Mouse (Mus musculus): ENCODE measurements around the gene Lrriq1.

DNA sequence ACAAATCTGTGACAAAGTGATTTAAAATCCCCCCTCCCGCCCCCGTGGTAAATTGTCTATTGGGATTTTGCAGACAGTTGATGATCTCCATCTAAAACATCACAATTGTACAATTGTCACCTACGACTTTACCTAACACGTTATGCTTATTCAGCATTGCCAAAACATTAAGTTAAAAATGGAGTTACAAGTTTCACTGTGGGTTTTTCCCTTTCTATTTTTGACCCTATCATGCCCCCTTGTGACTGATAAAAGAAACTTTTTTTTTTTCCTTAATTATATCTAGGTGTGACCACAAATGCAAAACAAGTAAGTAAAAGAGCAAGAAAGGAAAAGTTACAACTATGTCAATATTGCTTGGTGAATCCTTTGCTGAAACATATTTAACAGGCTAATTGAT lies 93.6 kb downstream of the Lrriq1 start:
- TF ChIP-seq POLR2A (IDR thresholded peaks at IDR 0.05; ENCODE audit: insufficient read depth, low read depth, low read length) (no peak), EP300 (IDR thresholded peaks at IDR 0.05; ENCODE audit: insufficient read depth, low read depth, low read length) (no peak)

Measured in heart, adult 2 months (tissue).